Mouse (Mus musculus) megakaryocyte progenitor cell, adult 5-6 weeks (primary cell): ENCODE results near the gene Ppm1g. TPM values are rescaled to one million over a fixed set of nuclear protein-coding genes. Genes with fewer than 3 reads are reported as not detected.

ENCODE experiments used
- ATAC-seq: replicated peaks from 2 replicates; pipeline ENCODE4 v1.8.0; 2016; ENCODE audit warnings: mild to moderate bottlenecking, moderate TSS enrichment, inconsistent platforms; ENCODE audit not compliant: poor library complexity
- total RNA-seq, 2 experiments: library from RNA; stranded (forward) in 1 of 2; stranded (reverse) in 1 of 2; fragments of 157-497, 149-512 nt in 1 of 2; fragments of 200-1000 nt in 1 of 2; gene quantifications; 2 replicates each; pipeline versions ENCODE4 v1.2.3 to v1.2.4; 2015 to 2017

Ppm1g gene
- total RNA-seq, 2 experiments from 2014 or later, result 131 to 168 TPM

DNA sequence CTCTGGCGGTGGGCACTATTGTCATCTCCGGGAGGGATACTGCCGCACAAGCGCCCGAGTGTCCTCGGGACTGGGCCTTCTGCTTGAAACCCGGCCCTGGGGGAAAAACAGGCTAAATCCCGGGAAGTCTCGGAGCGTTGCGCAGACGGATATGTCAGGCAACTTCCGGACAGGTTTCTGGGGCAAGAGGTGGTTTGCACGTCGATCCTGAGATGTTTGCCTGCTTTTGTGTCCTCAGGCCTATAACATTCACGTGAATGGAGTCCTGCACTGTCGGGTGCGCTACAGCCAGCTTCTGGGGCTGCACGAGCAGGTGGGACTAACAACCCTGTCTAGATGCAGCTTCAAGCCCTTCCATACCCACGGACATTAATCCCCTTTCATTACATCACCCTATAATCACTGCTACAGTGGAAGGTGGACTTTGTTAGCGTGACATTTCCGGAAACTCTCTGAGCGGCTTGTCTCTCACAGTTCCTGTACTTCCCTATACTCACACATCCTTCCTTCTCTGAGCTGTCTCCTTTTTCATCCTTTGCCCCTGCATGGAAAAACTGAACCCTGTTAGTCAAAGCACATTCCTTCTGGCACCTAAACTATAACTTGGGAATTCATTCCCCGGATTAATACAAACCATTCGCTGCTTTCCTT, 26.7 kb downstream of the Ppm1g start:
- ATAC-seq, result no peak

DNA sequence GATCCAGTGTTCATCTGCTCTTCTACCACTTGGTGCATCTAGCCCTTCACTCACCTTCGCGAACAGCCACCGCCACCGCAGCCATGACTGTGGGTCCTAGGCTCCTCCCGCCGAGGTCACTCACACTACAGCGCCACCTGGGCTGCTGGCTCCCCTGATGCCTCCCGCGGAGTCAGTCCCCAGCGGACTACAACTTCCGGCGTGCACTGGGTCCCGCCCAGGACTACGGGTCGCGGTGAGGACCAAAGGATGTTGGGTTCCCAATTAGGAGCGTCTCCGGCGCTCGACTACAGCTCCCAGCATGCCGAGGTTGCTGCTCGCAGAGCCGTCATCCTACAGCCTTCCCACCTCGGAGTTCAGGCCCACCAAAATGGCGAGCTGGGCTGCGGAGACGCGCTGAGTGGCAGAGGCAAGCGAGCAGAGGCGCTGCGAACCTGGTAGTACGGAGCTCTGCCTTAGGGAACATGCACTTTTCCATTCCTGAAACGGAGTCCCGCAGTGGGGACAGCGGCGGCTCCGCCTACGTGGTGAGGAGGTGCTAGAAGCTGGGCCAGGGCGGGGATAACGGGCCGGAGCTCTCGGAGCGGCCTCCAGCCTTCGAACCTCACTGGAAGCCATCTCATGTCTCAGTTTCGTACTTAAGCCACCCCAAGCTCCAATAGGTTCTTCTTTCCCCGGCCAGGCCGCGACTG, 27.4 kb downstream of the Ppm1g start, which contains the start of the genes Snx17 and Eif2b4:
Gene Snx17, plus strand, starts transcription at position 289 of the 692 bp plus-strand sequence.
Gene Eif2b4, minus strand, starts transcription at position 492 of the 692 bp plus-strand sequence.
- ATAC-seq, result peak; percentile 92

DNA sequence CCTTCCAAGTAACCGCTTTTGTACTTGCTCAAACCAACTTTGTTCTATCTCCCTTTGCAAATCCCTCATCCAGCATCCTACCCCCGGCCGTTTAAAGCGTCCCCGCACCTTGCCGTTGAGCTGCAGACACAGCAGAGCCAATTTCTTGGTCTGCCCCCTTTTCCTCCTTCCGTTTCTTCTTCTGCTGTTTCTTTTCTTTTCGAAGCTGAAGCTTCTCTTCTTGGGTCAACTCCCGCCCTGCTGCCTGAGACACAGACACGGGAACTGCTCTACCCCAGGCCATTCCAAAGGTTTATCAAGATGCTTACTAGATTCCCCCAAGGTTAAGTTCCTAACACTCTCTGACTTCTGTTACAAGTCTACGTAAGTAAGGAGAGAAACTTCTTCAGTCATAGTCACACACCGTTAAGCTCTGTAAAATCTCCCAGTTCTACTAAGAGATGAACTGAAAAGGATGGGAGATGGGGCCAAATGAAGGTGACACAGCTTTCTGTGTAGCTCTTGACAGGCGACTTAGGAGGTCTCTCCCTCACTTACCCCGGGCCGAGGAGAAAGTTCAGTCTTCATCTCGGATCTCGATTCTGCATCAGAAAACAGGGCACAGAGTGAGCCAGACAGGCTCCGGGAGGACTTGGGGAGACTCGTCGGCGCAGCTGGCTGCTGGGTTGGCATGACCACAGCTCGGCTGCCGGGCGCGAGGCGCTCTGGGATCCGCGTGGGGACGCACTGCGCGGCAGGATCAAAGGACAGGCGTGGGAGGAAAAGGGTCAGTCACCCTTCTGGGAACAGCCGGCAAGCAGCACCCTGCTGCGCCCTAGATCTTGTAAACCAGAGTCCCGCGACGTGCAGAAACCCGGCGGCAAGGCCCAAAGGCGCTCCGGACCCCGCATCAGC, 28.2 kb downstream of the Ppm1g start:
- peak; percentile 30; the same call in 1 of the 2 replicates for ATAC-seq

DNA sequence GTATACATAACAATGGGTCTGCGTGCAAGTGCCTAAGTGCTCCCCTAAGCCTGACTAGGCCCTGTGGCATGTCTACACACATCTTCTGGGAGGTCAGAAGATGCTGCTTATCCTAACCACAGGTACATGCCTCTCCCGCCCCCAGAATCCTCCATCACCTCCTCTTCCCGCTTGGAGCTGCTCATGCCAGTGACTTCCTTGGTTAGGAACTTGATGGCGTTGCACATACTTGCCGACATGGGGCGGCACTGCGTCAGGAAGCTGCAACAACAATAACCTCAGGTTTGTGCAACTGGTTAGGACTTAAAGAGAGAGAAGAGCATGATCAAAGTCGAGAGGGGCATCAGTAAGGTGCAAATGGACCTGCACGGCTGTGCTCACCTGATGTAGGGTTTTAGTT, 30.3 kb downstream of the Ppm1g start:
- ATAC-seq, result no peak

DNA sequence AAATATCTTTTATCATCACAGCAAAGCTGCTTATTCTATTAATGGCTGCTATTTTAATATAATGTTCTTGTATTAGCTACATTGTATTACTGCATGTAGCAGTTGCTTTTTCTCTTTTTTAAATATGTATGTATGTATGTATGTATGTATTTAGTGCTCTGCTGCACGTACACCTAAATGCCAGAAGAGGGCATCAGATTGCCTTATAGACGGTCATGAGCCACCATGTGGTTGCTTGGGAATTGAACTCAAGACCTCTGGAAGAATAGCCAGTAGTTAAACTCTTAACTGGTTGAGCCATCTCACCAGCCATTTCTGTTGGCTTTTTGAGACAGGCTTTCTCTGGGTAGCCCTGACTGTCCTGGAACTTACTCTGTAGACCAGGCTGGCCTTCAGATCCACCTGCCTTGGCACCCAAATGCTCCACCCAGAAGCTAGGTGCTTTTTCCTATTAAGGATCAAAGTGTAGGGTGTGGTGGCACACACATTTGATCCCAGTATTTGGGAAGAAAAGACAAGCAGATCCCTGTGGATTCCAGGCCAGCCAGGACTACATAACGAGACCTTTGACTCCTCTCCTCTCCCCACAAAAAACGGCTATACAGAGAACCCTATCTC, 32.2 kb downstream of the Ppm1g start:
- peak; percentile 28; the same call in 1 of the 2 replicates for ATAC-seq

DNA sequence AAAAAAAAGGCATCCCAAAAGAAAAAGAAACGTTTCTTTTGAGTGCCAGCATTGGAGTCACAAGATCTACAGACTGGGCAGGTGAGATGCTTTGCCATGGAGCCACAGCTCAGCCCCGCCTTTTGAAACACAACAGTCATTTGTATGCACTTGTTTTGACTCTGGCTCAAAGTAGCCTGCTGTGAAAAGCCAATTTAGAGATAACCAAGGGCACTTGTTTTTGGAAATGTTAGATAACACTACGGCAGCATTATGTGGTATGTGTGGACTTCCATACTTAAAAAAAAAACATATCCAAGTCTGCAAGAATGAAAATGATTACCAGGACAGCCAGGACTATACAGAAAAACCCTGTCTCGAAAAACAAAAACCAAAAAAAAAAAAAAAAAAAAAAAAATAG, 36.8 kb downstream of the Ppm1g start:
- ATAC-seq, result peak; percentile 42

DNA sequence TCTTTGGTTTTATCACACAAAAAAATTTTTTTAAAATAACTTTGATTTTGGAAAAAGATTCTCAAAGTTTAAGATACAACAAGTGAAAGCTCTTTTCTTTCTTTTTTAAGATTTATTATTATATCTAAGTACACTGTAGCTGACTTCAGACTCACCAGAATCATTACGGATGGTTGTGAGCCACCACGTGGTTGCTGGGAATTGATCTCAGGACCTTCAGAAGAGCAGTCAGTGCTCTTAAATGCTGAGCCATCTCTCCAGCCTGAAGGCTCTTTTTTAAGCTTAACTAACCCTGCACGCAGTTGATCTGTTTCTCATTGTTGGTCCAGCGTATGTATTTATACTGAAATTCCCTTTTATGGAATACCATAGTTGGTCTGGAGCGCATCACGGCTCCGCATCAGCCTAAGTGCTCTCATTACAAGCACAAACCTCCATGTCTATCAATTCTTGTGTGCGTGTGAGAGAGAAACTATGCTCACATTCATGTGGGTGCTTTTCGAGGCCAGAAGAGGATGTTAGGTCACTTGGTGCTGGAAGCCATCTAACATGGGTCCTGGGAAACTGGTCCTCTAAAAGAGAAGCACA, 39.2 kb downstream of the Ppm1g start:
- ATAC-seq, result no peak

DNA sequence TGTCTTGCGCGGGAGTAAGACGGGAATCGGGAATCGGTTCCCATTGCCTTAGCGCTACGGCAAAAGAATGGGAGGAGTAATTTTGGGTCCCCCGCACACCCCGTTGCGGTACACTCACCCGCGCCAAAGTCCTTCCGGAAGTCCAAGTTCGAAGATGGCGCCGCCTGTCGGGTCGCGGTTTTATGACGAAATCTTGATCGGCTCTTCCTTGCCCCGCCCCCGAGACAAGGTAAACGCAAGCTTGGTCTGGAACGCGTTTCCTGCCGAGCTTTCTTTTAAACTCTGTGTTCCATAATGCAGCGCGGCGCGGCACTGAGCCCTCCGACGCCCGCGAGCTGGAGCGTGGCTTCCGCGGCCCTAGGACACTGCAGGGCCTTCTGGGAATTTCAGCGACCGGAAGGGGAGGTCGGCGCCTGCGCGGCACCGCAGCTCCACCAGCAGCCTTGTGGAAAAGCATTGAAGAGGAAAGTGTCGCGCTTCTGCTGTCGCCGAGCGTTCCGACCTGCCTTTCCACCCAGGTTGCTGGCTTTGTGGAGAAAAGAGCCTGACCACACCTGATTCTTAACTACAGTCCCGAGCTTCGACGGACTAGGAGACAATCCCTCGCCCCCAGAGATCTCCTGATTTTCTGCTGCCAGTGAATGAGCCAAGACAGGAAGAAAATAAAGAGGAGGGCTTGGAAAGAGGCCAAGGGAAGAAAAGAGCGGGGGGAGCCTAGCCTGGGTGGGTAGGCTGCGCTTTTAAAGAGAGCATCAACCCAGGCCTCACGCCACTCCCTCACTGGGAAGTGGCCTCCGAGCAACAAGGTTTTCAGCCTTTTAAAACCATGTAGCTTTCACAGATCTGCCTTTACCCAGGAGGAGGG, 40.5 kb downstream of the Ppm1g start, which contains the start of the genes Gm29609 and Gtf3c2:
Gene Gm29609, minus strand, starts transcription at position 146 of the 865 bp plus-strand sequence.
Gene Gtf3c2, minus strand, starts transcription at position 379 of the 865 bp plus-strand sequence.
- peak; percentile 86 for ATAC-seq

DNA sequence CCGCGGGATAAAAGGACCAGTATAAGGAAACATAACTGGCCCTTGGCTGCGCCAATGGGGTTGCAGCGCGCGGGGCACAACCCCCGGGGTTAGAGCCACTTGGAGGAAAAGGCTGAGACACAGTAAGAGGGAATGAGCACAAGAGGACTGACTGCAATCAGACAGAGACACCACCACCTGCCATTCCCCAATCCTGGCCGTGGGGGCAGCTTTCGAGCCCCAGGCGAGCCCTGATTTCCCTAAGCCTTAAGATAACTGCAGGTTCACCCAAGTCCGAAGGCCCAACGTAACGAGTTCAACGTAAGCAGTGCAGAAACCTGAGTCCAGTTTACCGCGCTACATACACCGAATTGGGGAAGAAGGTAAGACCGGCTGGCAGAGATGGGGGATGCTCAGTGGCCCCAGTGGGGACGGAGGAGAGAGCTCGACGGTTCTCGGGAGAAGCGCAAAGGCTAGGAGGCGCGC, 41.2 kb downstream of the Ppm1g start:
- peak; percentile 45 for ATAC-seq

DNA sequence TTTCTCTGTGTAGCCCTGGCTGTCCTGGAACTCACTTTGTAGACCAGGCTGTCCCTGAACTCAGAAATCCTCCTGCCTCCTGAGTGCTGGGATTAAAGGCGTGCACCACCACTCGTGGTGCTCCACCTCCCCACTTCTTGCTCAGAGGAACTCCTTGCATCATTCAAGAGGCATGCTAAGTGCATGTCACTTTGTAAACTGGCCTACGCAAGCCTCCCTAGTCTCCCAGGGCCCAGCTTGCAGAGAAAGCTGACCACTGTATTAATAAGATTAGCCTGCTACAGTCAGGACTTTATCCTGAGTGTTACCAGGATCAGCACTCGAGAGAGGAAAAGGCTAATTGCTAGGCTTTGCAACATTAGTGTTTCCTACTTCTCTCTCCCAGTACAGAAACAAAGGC, 51.9 kb downstream of the Ppm1g start:
- no peak for ATAC-seq

DNA sequence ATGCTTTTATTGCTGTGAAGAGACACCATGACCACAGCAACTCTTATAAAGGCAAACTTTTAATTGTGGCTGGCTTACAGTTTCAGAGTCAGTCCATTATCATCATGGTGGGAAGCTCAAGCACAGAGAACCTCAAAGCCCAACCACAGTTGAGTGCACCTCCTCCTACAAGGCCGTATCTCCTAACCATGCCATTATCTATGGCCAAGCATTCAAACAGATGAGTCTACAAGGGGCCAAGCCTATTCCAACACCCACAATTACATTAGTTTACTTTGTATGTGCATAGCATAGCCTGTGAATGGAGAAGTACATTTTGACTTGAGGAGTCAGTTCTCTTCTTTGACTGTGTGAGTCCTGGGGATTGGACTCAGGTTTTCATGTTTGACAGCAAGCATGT, 55.6 kb downstream of the Ppm1g start:
- peak; percentile 68 for ATAC-seq

DNA sequence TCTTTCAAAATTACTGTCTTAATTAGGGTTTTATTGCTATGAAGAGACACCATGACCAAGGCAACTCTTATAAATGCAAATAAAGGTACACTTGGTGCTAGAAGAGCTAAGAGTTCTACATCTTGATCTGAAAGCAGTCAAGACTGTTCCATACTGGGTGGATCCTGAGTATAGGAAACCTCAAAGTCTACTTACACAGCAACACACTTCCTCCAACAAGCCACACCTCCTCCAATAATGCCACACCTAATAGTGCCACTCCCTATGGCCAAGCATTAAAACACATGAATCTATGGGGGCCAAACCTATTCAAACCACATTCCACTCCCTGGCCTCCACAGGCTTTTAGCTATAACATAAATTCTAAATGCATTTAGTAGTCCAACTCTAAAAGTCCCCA, 58.0 kb downstream of the Ppm1g start:
- no peak for ATAC-seq

DNA sequence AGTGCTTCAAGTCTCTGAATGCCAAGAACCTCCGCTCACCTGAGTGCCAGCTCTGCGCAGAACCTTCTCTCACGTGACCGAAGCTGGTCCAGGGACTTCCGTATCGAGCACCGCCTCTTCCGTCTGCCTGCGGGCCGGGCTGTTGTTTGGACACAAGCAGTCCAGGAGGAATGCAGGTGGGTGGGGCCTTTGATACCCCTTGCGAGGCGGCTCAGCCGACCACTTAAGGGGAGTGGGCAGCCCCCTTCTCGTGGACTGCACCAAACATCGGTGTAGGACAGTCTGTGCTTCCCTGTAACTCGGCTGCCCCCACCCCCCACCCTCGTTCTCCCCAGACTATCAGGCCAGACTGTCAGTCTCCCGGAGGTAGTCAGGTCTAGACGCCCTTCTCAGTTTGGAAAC, 66.3 kb downstream of the Ppm1g start, which contains the start of gene Mpv17:
Gene Mpv17, minus strand, starts transcription at position 100 of the 402 bp plus-strand sequence.
- ATAC-seq, result peak; percentile 90

DNA sequence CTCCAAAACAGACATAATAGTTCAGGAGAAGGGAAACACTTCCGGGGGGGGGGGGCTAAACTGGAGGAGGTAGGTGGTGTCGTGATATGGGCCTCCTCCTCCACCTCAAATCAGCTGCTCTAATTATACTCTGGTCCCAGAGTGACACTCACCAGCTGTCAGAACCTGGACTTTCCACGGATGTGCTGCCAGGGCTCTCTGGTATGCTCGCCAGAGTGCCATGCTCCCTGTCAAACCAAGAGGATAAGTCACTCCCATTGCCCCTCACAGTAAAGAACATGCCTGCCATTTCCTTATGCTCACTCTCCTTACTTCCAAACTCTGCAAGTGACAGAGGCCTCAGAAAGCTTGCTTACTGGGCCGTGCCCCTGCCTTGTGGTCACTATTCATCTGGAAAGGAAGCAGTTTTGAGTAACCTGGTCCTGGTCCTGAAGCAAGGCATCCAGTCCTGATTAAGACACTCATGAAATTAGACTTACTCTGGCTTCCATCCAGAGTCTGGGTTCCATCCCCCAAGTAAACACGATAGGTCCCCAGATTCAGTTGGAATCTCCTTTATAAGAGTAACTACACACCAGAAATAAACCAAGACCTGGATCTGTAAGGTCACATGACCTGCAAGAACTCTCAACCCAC, 66.9 kb downstream of the Ppm1g start:
- ATAC-seq, result no peak

Other genes with a start within 250 kb of the Ppm1g start
- 81.4 and 113 TPM in 2 replicates for gene Atraid, start 172.4 kb downstream of the Ppm1g start, total RNA-seq (2015)
- gene Atraid, start 172.4 kb downstream of the Ppm1g start, total RNA-seq (2017), result 64.1 and 66.4 TPM in 2 replicates
- gene Slc5a6, start 171.8 kb downstream of the Ppm1g start, total RNA-seq (2015), result 3.5 and 4.8 TPM in 2 replicates
- 7.5 and 8.9 TPM in 2 replicates for gene Slc5a6, start 171.8 kb downstream of the Ppm1g start, total RNA-seq (2017)
- gene Cad, start 165.9 kb downstream of the Ppm1g start, total RNA-seq (2015), result 43.4 and 51.2 TPM in 2 replicates
- gene Cad, start 165.9 kb downstream of the Ppm1g start, total RNA-seq (2017), result 28.6 and 28.9 TPM in 2 replicates
- gene Dnajc5g, start 114.4 kb downstream of the Ppm1g start, total RNA-seq (2015), result not detected in 2 replicates
- not detected in 2 replicates for gene Dnajc5g, start 114.4 kb downstream of the Ppm1g start, total RNA-seq (2017)
- gene Slc30a3, start 112.5 kb downstream of the Ppm1g start, total RNA-seq (2015), result not detected in 2 replicates
- gene Slc30a3, start 112.5 kb downstream of the Ppm1g start, total RNA-seq (2017), result not detected in 2 replicates
- gene Trim54, start 104.0 kb downstream of the Ppm1g start, total RNA-seq (2015), result not detected in 2 replicates
- gene Trim54, start 104.0 kb downstream of the Ppm1g start, total RNA-seq (2017), result not detected in 2 replicates
- gene Ucn, start 81.9 kb downstream of the Ppm1g start, total RNA-seq (2015), result not detected in 2 replicates
- not detected in 2 replicates for gene Ucn, start 81.9 kb downstream of the Ppm1g start, total RNA-seq (2017)
- gene Mpv17, start 66.4 kb downstream of the Ppm1g start, total RNA-seq (2015), result 27.1 and 35.3 TPM in 2 replicates
- 18.0 and 32.8 TPM in 2 replicates for gene Mpv17, start 66.4 kb downstream of the Ppm1g start, total RNA-seq (2017)
- 0.35 and 0.59 TPM in 2 replicates for gene Gm29609, start 40.8 kb downstream of the Ppm1g start, total RNA-seq (2015)
- 0.10 TPM in 1 of 2 replicates, not detected in the other for gene Gm29609, start 40.8 kb downstream of the Ppm1g start, total RNA-seq (2017)
- 72.1 and 83.7 TPM in 2 replicates for gene Gtf3c2, start 40.5 kb downstream of the Ppm1g start, total RNA-seq (2015)
- gene Gtf3c2, start 40.5 kb downstream of the Ppm1g start, total RNA-seq (2017), result 46.9 and 63.5 TPM in 2 replicates
- 52.1 and 54.2 TPM in 2 replicates for gene Snx17, start 27.5 kb downstream of the Ppm1g start, total RNA-seq (2015)
- gene Snx17, start 27.5 kb downstream of the Ppm1g start, total RNA-seq (2017), result 31.5 and 40.7 TPM in 2 replicates
- 27.8 and 33.1 TPM in 2 replicates for gene Eif2b4, start 27.3 kb downstream of the Ppm1g start, total RNA-seq (2015)
- gene Eif2b4, start 27.3 kb downstream of the Ppm1g start, total RNA-seq (2017), result 36.7 and 41.9 TPM in 2 replicates
- 7.1 and 7.3 TPM in 2 replicates for gene Zfp513, start 18.4 kb downstream of the Ppm1g start, total RNA-seq (2015)
- gene Zfp513, start 18.4 kb downstream of the Ppm1g start, total RNA-seq (2017), result 4.3 and 4.5 TPM in 2 replicates
- 39.2 and 39.4 TPM in 2 replicates for gene Nrbp1, start 20.2 kb upstream of the Ppm1g start, total RNA-seq (2015)
- 77.5 and 98.0 TPM in 2 replicates for gene Nrbp1, start 20.2 kb upstream of the Ppm1g start, total RNA-seq (2017)
- gene Gm9970, start 20.5 kb upstream of the Ppm1g start, total RNA-seq (2015), result not detected in 2 replicates
- 0.25 TPM in 1 of 2 replicates, not detected in the other for gene Gm9970, start 20.5 kb upstream of the Ppm1g start, total RNA-seq (2017)
- 1.3 and 2.1 TPM in 2 replicates for gene Krtcap3, start 31.0 kb upstream of the Ppm1g start, total RNA-seq (2015)
- 3.4 and 4.1 TPM in 2 replicates for gene Krtcap3, start 31.0 kb upstream of the Ppm1g start, total RNA-seq (2017)
- gene Ift172, start 70.4 kb upstream of the Ppm1g start, total RNA-seq (2015), result 7.3 and 11.1 TPM in 2 replicates
- 20.8 and 33.0 TPM in 2 replicates for gene Ift172, start 70.4 kb upstream of the Ppm1g start, total RNA-seq (2017)
- gene Fndc4, start 75.4 kb upstream of the Ppm1g start, total RNA-seq (2015), result not detected in 2 replicates
- gene Fndc4, start 75.4 kb upstream of the Ppm1g start, total RNA-seq (2017), result not detected in 2 replicates
- gene Gckr, start 76.8 kb upstream of the Ppm1g start, total RNA-seq (2015), result not detected in 2 replicates
- gene Gckr, start 76.8 kb upstream of the Ppm1g start, total RNA-seq (2017), result not detected in 2 replicates
- gene Zfp512, start 231.7 kb upstream of the Ppm1g start, total RNA-seq (2015), result 10.3 and 12.5 TPM in 2 replicates
- 25.3 and 35.0 TPM in 2 replicates for gene Zfp512, start 231.7 kb upstream of the Ppm1g start, total RNA-seq (2017)